Mouse (Mus musculus): ENCODE data around the gene B9d2. TPM values are rescaled to one million over a fixed set of nuclear protein-coding genes. Genes with fewer than 3 reads are reported as not detected.

B9d2 gene
- polyA plus RNA-seq, 1 experiment from 2014 or later: 16.0 TPM

DNA sequence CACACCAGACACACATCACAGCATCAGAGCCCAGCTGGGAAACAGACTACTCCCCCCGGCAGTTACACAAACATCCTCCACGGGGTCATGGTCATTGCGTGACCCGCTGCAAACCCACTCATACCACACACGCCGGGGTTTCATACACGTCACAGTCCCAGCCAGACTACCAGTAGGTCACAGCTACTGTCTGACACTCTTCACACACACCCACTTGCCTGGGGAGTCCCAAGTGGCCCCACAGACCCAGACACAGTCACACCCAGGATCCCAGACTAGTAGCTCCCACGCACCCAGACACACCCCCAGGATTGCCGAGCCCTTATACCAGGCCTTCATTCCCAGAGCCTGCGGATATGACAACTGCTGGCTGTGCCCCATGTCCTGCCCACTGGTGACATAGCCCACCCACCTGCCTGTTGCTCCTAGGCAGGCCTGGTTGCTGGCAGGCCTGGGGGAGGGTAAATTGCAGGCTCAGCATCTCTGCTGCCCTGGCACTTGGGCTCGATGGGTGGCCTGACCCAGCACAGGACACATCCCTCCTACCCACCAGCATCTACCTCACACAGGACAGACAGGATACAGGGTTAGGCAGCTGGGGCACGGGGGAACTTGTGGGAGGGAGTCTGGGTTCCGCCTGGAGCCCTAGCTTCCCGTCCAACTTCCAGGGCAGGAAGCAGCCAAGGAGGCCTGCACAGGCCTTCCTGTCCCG is 27.2 kb downstream of the B9d2 start:
- peaks cover 62% of the 10 kb centered on the region for H3K4me1 ChIP-seq (ENCODE audit: insufficient read depth)
- 39% methylated on average over 15 of the region's 15 CpGs for WGBS (ENCODE audit: insufficient replicate concordance)
- H3K9ac ChIP-seq (replicated peaks): peak overlapping the region; percentile 5; the same call in 1 of the 2 replicates
- peaks cover 8% of the 10 kb centered on the region; the same call in 1 of the 2 replicates for H3K36me3 ChIP-seq (replicated peaks; ENCODE audit: insufficient read depth, low read length)
- ATAC-seq (peak; percentile 31), DNase-seq (peak; percentile 53)
- H3K9me3 ChIP-seq (ENCODE audit: low read length): no peaks in the 10 kb centered on the region
- TF ChIP-seq EP300 (IDR thresholded peaks at IDR 0.05; ENCODE audit: low read depth): no peak
- no peak for TF ChIP-seq CTCF (IDR thresholded peaks at IDR 0.05; ENCODE audit: low read depth)
- H3K4me3 ChIP-seq (ENCODE audit: low read depth, low read length): no peak overlapping the region
- H3K27me3 ChIP-seq (ENCODE audit: insufficient read depth, low read length): no peaks in the 10 kb centered on the region
- H3K4me2 ChIP-seq (ENCODE audit: low read depth, low read length): no peak overlapping the region
- H3K27ac ChIP-seq (ENCODE audit: low read depth): peak overlapping the region; percentile 85

DNA sequence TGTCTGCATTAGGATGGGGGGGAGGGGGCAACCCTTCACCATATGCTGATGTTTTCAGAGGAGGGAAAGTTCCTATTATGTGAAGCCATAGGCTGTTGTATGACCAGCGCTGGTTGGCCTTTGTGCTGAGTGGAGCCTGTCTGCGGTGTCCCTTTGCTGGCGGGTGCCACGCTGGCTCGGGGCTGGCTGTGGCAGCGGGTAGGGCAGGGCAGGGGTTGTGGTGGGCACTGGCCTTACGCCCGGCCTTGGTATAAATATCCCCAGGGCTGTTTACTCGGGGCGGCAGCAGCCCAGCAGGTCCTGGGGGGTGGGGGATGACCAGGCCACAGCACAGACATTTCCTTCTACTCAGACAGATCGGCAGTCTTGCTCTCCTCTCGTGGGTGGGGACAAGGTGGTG is 29.4 kb downstream of the B9d2 start:
- WGBS (ENCODE audit: insufficient replicate concordance): 50% methylated on average over 12 of the region's 12 CpGs
- Histone ChIP-seq H3K4me1 (ENCODE audit: insufficient read depth) (peaks cover 51% of the 10 kb centered on the region), H3K4me3 (ENCODE audit: low read depth, low read length) (no peak overlapping the region), H3K9me3 (ENCODE audit: low read length) (no peaks in the 10 kb centered on the region), H3K4me2 (ENCODE audit: low read depth, low read length) (0 out of 2 replicates have a peak overlapping the region, but pooled peaks have one; percentile 9), H3K9ac (replicated peaks) (peak overlapping the region; percentile 2; the same call in 1 of the 2 replicates), H3K27ac (ENCODE audit: low read depth) (0 out of 2 replicates have a peak overlapping the region, but pooled peaks have one; percentile 70), H3K36me3 (replicated peaks; ENCODE audit: insufficient read depth, low read length) (peaks cover 24% of the 10 kb centered on the region), H3K27me3 (ENCODE audit: insufficient read depth, low read length) (no peaks in the 10 kb centered on the region)
- DNase-seq (no peak), ATAC-seq (no peak)
- TF ChIP-seq CTCF (IDR thresholded peaks at IDR 0.05; ENCODE audit: low read depth) (no peak), EP300 (IDR thresholded peaks at IDR 0.05; ENCODE audit: low read depth) (no peak)

DNA sequence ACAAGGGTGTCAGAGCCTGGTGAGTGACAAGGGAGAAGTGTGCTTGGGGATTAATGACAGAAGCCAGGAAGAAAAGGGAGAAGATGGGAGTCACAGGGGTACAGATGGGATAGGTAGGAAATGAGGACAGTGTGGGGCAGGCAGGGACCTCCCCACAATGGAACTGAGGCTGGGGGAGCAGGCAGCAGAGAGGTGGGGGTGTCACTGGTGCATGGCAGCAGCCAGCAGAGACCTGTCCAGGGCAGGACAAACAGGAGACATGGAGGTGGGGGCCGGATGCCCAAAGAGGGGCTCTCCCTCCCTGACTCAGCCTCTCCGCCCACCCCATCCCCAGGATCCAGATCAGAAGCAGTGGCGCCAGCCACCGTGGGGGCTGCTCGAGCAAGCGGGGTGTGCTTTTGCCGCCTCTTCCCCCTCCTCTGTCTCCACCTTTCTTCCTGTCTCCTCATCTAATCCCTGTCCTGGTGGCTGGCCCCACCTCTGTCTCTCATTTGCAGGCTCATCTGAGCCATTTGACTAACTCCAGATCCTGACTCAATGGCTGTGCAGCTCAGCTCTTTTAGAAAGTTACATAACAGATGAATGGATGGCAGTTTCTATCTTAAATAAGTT is 30.0 kb downstream of the B9d2 start:
- H3K4me1 ChIP-seq (ENCODE audit: insufficient read depth): peaks cover 44% of the 10 kb centered on the region
- H3K27me3 ChIP-seq (ENCODE audit: insufficient read depth, low read length): no peaks in the 10 kb centered on the region
- no peak overlapping the region for H3K4me3 ChIP-seq (ENCODE audit: low read depth, low read length)
- peak overlapping the region; percentile 70 for H3K27ac ChIP-seq (ENCODE audit: low read depth)
- peaks cover 28% of the 10 kb centered on the region for H3K36me3 ChIP-seq (replicated peaks; ENCODE audit: insufficient read depth, low read length)
- TF ChIP-seq CTCF (IDR thresholded peaks at IDR 0.05; ENCODE audit: low read depth) (no peak), EP300 (IDR thresholded peaks at IDR 0.05; ENCODE audit: low read depth) (no peak)
- H3K9me3 ChIP-seq (ENCODE audit: low read length): no peaks in the 10 kb centered on the region
- WGBS (ENCODE audit: insufficient replicate concordance): 37% methylated on average over 7 of the region's 7 CpGs
- no peak overlapping the region for H3K4me2 ChIP-seq (ENCODE audit: low read depth, low read length)
- no peak for ATAC-seq
- H3K9ac ChIP-seq (replicated peaks): 0 out of 2 replicates have a peak overlapping the region, but pooled peaks have one; percentile 2
- DNase-seq: no peak

DNA sequence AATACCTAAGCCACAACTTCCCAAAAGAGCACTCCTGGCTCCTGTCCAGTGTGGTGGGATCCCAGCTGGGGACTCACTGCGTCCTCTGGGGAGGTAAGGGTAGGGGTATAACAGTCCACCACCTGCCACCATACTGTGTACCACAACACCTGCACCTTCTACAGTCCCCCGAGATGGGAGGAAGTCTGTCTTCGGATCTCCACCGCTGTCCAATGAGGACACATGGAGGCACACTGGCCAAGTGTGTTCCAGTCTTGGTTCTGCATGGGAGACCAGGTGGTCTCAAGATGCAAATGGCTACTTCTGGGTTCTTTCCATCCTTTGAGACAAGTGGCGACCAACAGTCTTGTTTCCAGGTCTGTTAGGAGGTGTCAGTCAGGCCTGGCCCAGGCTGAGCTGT is 30.6 kb downstream of the B9d2 start:
- Histone ChIP-seq H3K36me3 (replicated peaks; ENCODE audit: insufficient read depth, low read length) (peaks cover 33% of the 10 kb centered on the region), H3K27ac (ENCODE audit: low read depth) (peak overlapping the region; percentile 70), H3K27me3 (ENCODE audit: insufficient read depth, low read length) (no peaks in the 10 kb centered on the region), H3K9me3 (ENCODE audit: low read length) (no peaks in the 10 kb centered on the region), H3K4me3 (ENCODE audit: low read depth, low read length) (no peak overlapping the region), H3K9ac (replicated peaks) (no peak overlapping the region), H3K4me1 (ENCODE audit: insufficient read depth) (peaks cover 40% of the 10 kb centered on the region), H3K4me2 (ENCODE audit: low read depth, low read length) (no peak overlapping the region)
- no peak for DNase-seq
- TF ChIP-seq CTCF (IDR thresholded peaks at IDR 0.05; ENCODE audit: low read depth) (no peak), EP300 (IDR thresholded peaks at IDR 0.05; ENCODE audit: low read depth) (no peak)
- WGBS (ENCODE audit: insufficient replicate concordance): 58% methylated on average over 5 of the region's 5 CpGs
- ATAC-seq: peak; percentile 7; the same call in 1 of the 2 replicates

DNA sequence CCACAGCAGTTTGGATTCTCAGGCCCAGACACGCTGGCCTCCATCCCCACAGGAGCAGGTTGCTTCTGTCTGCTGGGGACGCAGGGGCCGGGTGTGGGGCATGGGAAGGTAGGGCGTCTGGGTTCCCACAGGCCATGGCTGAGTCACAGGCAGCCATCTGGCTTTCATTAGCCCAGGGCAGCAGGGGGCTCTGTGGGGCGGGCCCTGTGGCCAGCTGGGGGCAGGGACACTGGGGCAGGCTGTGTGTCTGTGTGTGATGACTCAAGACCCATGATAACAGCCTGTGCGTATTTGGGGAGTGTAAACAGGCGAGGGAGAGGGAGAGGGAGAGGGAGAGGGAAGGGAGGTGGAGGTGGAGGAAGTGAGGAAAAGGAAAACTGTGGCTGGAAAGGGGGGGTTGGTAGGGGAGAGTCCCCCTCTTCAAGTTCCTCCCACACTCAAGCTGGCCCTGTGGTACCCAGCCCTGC is 31.2 kb downstream of the B9d2 start:
- peak; percentile 53 for DNase-seq
- Histone ChIP-seq H3K9ac (replicated peaks) (no peak overlapping the region), H3K36me3 (replicated peaks; ENCODE audit: insufficient read depth, low read length) (peaks cover 33% of the 10 kb centered on the region), H3K4me3 (ENCODE audit: low read depth, low read length) (no peak overlapping the region), H3K27ac (ENCODE audit: low read depth) (peak overlapping the region; percentile 70), H3K4me1 (ENCODE audit: insufficient read depth) (peaks cover 34% of the 10 kb centered on the region), H3K27me3 (ENCODE audit: insufficient read depth, low read length) (no peaks in the 10 kb centered on the region), H3K4me2 (ENCODE audit: low read depth, low read length) (0 out of 2 replicates have a peak overlapping the region, but pooled peaks have one; percentile 9), H3K9me3 (ENCODE audit: low read length) (no peaks in the 10 kb centered on the region)
- peak; percentile 56; the same call in 1 of the 2 replicates for ATAC-seq
- TF ChIP-seq CTCF (IDR thresholded peaks at IDR 0.05; ENCODE audit: low read depth) (no peak; the same call in 1 of the 2 replicates), EP300 (IDR thresholded peaks at IDR 0.05; ENCODE audit: low read depth) (no peak)
- 25% methylated on average over 7 of the region's 7 CpGs for WGBS (ENCODE audit: insufficient replicate concordance)

GRCm38 (mm10) chr7:25712801-25713200 is 32.2 kb downstream of the B9d2 start:
- H3K4me3 ChIP-seq (ENCODE audit: low read depth, low read length): no peak overlapping the region
- no peaks in the 10 kb centered on the region for H3K27me3 ChIP-seq (ENCODE audit: insufficient read depth, low read length)
- H3K27ac ChIP-seq (ENCODE audit: low read depth): no peak overlapping the region
- TF ChIP-seq EP300 (IDR thresholded peaks at IDR 0.05; ENCODE audit: low read depth) (no peak), CTCF (IDR thresholded peaks at IDR 0.05; ENCODE audit: low read depth) (no peak)
- DNase-seq: no peak
- peaks cover 27% of the 10 kb centered on the region for H3K4me1 ChIP-seq (ENCODE audit: insufficient read depth)
- no peak overlapping the region for H3K9ac ChIP-seq (replicated peaks)
- peaks cover 33% of the 10 kb centered on the region for H3K36me3 ChIP-seq (replicated peaks; ENCODE audit: insufficient read depth, low read length)
- ATAC-seq: no peak
- no peaks in the 10 kb centered on the region for H3K9me3 ChIP-seq (ENCODE audit: low read length)
- 82% methylated on average over 9 of the region's 9 CpGs for WGBS (ENCODE audit: insufficient replicate concordance)
- no peak overlapping the region for H3K4me2 ChIP-seq (ENCODE audit: low read depth, low read length)

Data from liver, postnatal 0 days (tissue).